Mouse (Mus musculus): Measurements from ENCODE around the gene Sbf1. TPM values are rescaled to one million over a fixed set of nuclear protein-coding genes. Genes with fewer than 3 reads are reported as not detected.

Gene Sbf1
- polyA plus RNA-seq, 1 experiment from 2014 or later = 27.6 TPM

GRCm38 (mm10) chr15:89286582-89286981 is 28.5 kb downstream of the Sbf1 start:
- WGBS = 84% methylated on average over 5 of the region's 5 CpGs
- no peak overlapping the region for H3K4me3 ChIP-seq (ENCODE audit: low read depth, low read length)

GRCm38 (mm10) chr15:89286114-89286513 is 29.0 kb downstream of the Sbf1 start:
- WGBS = 85% methylated on average over 7 of the region's 7 CpGs
- no peaks in the 10 kb centered on the region for H3K27me3 ChIP-seq (ENCODE audit: control insufficient read depth, insufficient read depth, low read length)
- no peaks in the 10 kb centered on the region for H3K9me3 ChIP-seq (ENCODE audit: control insufficient read depth, low read length)
- peaks cover 26% of the 10 kb centered on the region for H3K36me3 ChIP-seq (ENCODE audit: control insufficient read depth, insufficient read depth, low read length)
- no peak for TF ChIP-seq CTCF (IDR thresholded peaks at IDR 0.05; ENCODE audit: low read depth)
- TF ChIP-seq EP300 (optimal IDR thresholded peaks at IDR 0.05) = no peak
- no peak overlapping the region for H3K9ac ChIP-seq (ENCODE audit: low read length)
- H3K4me2 ChIP-seq (replicated peaks; ENCODE audit: low read depth) = no peak overlapping the region
- ATAC-seq (ENCODE audit: low FRiP score, low TSS enrichment) (no peak), DNase-seq (ENCODE audit: low spot score) (no peak)
- no peak overlapping the region for H3K4me3 ChIP-seq (ENCODE audit: low read depth, low read length)
- no peaks in the 10 kb centered on the region for H3K4me1 ChIP-seq (replicated peaks; ENCODE audit: control insufficient read depth, insufficient read depth)
- no peak overlapping the region for H3K27ac ChIP-seq (replicated peaks)

More at GRCm38 (mm10) chr15:89286582-89286981, 28.5 kb downstream of the Sbf1 start:
- Histone ChIP-seq H3K9ac (ENCODE audit: low read length) (no peak overlapping the region), H3K27ac (replicated peaks) (no peak overlapping the region), H3K27me3 (ENCODE audit: control insufficient read depth, insufficient read depth, low read length) (no peaks in the 10 kb centered on the region), H3K9me3 (ENCODE audit: control insufficient read depth, low read length) (no peaks in the 10 kb centered on the region), H3K4me1 (replicated peaks; ENCODE audit: control insufficient read depth, insufficient read depth) (no peaks in the 10 kb centered on the region), H3K36me3 (ENCODE audit: control insufficient read depth, insufficient read depth, low read length) (peaks cover 22% of the 10 kb centered on the region), H3K4me2 (replicated peaks; ENCODE audit: low read depth) (no peak overlapping the region)
- ATAC-seq (ENCODE audit: low FRiP score, low TSS enrichment) (no peak), DNase-seq (ENCODE audit: low spot score) (no peak)
- TF ChIP-seq EP300 (optimal IDR thresholded peaks at IDR 0.05) = no peak
- no peak for TF ChIP-seq CTCF (IDR thresholded peaks at IDR 0.05; ENCODE audit: low read depth)

- no peak for DNase-seq (ENCODE audit: low spot score)
- no peak overlapping the region for H3K4me3 ChIP-seq (ENCODE audit: low read depth, low read length)
- H3K9me3 ChIP-seq (ENCODE audit: control insufficient read depth, low read length) = no peaks in the 10 kb centered on the region
- TF ChIP-seq CTCF (IDR thresholded peaks at IDR 0.05; ENCODE audit: low read depth) = no peak
- no peak for TF ChIP-seq EP300 (optimal IDR thresholded peaks at IDR 0.05)
- no peaks in the 10 kb centered on the region for H3K27me3 ChIP-seq (ENCODE audit: control insufficient read depth, insufficient read depth, low read length)
- no peak overlapping the region for H3K4me2 ChIP-seq (replicated peaks; ENCODE audit: low read depth)
- no peak for ATAC-seq (ENCODE audit: low FRiP score, low TSS enrichment)
- WGBS = 89% methylated on average over 5 of the region's 5 CpGs
- peaks cover 28% of the 10 kb centered on the region for H3K36me3 ChIP-seq (ENCODE audit: control insufficient read depth, insufficient read depth, low read length)
- no peak overlapping the region for H3K9ac ChIP-seq (ENCODE audit: low read length)
- no peak overlapping the region for H3K27ac ChIP-seq (replicated peaks)
- H3K4me1 ChIP-seq (replicated peaks; ENCODE audit: control insufficient read depth, insufficient read depth) = no peaks in the 10 kb centered on the region
Observed at GRCm38 (mm10) chr15:89285478-89285877, 29.6 kb downstream of the Sbf1 start.

- no peak overlapping the region for H3K9ac ChIP-seq (ENCODE audit: low read length)
- no peak overlapping the region for H3K4me3 ChIP-seq (ENCODE audit: low read depth, low read length)
- DNase-seq (ENCODE audit: low spot score) (no peak), ATAC-seq (ENCODE audit: low FRiP score, low TSS enrichment) (no peak)
- no peak for TF ChIP-seq CTCF (IDR thresholded peaks at IDR 0.05; ENCODE audit: low read depth)
- no peak for TF ChIP-seq EP300 (optimal IDR thresholded peaks at IDR 0.05)
- H3K9me3 ChIP-seq (ENCODE audit: control insufficient read depth, low read length) = no peaks in the 10 kb centered on the region
- no peak overlapping the region for H3K27ac ChIP-seq (replicated peaks)
- H3K36me3 ChIP-seq (ENCODE audit: control insufficient read depth, insufficient read depth, low read length) = peaks cover 28% of the 10 kb centered on the region
- no peak overlapping the region for H3K4me2 ChIP-seq (replicated peaks; ENCODE audit: low read depth)
- no peaks in the 10 kb centered on the region for H3K27me3 ChIP-seq (ENCODE audit: control insufficient read depth, insufficient read depth, low read length)
- H3K4me1 ChIP-seq (replicated peaks; ENCODE audit: control insufficient read depth, insufficient read depth) = no peaks in the 10 kb centered on the region
Observed at GRCm38 (mm10) chr15:89285004-89285403, 30.1 kb downstream of the Sbf1 start.

- H3K9me3 ChIP-seq (ENCODE audit: control insufficient read depth, low read length) = no peaks in the 10 kb centered on the region
- no peaks in the 10 kb centered on the region for H3K27me3 ChIP-seq (ENCODE audit: control insufficient read depth, insufficient read depth, low read length)
- no peak for ATAC-seq (ENCODE audit: low FRiP score, low TSS enrichment)
- H3K4me1 ChIP-seq (replicated peaks; ENCODE audit: control insufficient read depth, insufficient read depth) = no peaks in the 10 kb centered on the region
- DNase-seq (ENCODE audit: low spot score) = no peak
- H3K4me3 ChIP-seq (ENCODE audit: low read depth, low read length) = no peak overlapping the region
- peaks cover 20% of the 10 kb centered on the region for H3K36me3 ChIP-seq (ENCODE audit: control insufficient read depth, insufficient read depth, low read length)
- no peak overlapping the region for H3K27ac ChIP-seq (replicated peaks)
- no peak overlapping the region for H3K4me2 ChIP-seq (replicated peaks; ENCODE audit: low read depth)
- TF ChIP-seq EP300 (optimal IDR thresholded peaks at IDR 0.05) (no peak), CTCF (IDR thresholded peaks at IDR 0.05; ENCODE audit: low read depth) (no peak)
- 75% methylated on average over 2 of the region's 2 CpGs for WGBS
- H3K9ac ChIP-seq (ENCODE audit: low read length) = no peak overlapping the region
Observed at GRCm38 (mm10) chr15:89284094-89284493, 31.0 kb downstream of the Sbf1 start.

- H3K27ac ChIP-seq (replicated peaks) = no peak overlapping the region
- ATAC-seq (ENCODE audit: low FRiP score, low TSS enrichment) (no peak), DNase-seq (ENCODE audit: low spot score) (no peak)
- H3K36me3 ChIP-seq (ENCODE audit: control insufficient read depth, insufficient read depth, low read length) = peaks cover 17% of the 10 kb centered on the region
- H3K27me3 ChIP-seq (ENCODE audit: control insufficient read depth, insufficient read depth, low read length) = no peaks in the 10 kb centered on the region
- no peak overlapping the region for H3K4me2 ChIP-seq (replicated peaks; ENCODE audit: low read depth)
- TF ChIP-seq EP300 (optimal IDR thresholded peaks at IDR 0.05) (no peak), CTCF (IDR thresholded peaks at IDR 0.05; ENCODE audit: low read depth) (no peak)
- H3K4me1 ChIP-seq (replicated peaks; ENCODE audit: control insufficient read depth, insufficient read depth) = no peaks in the 10 kb centered on the region
- no peaks in the 10 kb centered on the region for H3K9me3 ChIP-seq (ENCODE audit: control insufficient read depth, low read length)
- H3K4me3 ChIP-seq (ENCODE audit: low read depth, low read length) = no peak overlapping the region
- 81% methylated on average over 6 of the region's 6 CpGs for WGBS
- H3K9ac ChIP-seq (ENCODE audit: low read length) = no peak overlapping the region
Observed at GRCm38 (mm10) chr15:89282546-89282945, 32.6 kb downstream of the Sbf1 start.
